In the genomic region with DNA sequence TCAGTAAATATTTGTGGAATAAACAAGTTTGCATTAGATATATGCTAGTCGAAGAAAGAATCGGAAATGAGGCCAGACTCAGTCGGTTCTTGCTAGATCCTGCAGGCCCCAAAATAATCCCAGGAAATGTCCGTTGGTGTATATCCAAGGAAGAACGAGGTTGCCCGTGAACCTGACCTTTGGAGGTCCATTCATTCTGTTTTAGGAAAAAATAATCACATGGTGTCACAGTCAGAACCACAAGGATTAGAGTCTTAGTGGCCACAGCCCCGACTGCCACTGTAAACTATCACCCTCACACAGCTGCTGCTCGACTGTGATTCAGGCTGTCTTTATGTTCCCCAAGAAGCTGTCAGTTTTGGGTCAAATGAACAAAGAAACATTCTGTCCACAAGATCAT, we compare ENCODE assay signal across 18 mouse cellular contexts. TPM values are rescaled to one million over a fixed set of nuclear protein-coding genes. Genes with fewer than 3 reads are reported as not detected.
DNase-seq lines count a peak whose midpoint lies in the region; ATAC-seq and TF ChIP-seq lines count a peak whose summit lies in the region.
"Had no signal": no experiment of that assay in that cellular context is flagged by ENCODE, and none has a peak within 500 bp of the region (broad histone marks: within the 10 kb centered on the region; RNA-seq: fewer than 3 reads in every experiment).

No protein-coding gene starts in this region.

- no peak for TF ChIP-seq POLR2A in heart, adult 2 months (IDR thresholded peaks at IDR 0.05; ENCODE audit: insufficient read depth, low read depth, low read length)

- H3K27ac ChIP-seq in heart, adult 2 months, result peak overlapping the region; percentile 77
- H3K27ac ChIP-seq in heart, embryonic 10.5 days, result no peak overlapping the region
- peak overlapping the region; percentile 72 for H3K27ac ChIP-seq in kidney, embryonic 15.5 days
- no peak overlapping the region for H3K27ac ChIP-seq in hindbrain, embryonic 10.5 days
- H3K27ac ChIP-seq: embryonic facial prominence, embryonic 12.5 days; hindbrain, embryonic 15.5 days; liver, embryonic 13.5 days; stomach, embryonic 15.5 days had no signal

- WGBS in heart, adult 2 months, result 50% methylated on average over 8 of the region's 8 CpGs
- 64% methylated on average over 8 of the region's 8 CpGs for WGBS in heart, embryonic 10.5 days
- 65% methylated on average over 8 of the region's 8 CpGs for WGBS in kidney, embryonic 15.5 days
- WGBS in hindbrain, embryonic 10.5 days, result 83% methylated on average over 8 of the region's 8 CpGs

- H3K4me2 ChIP-seq in kidney, embryonic 15.5 days, result no peak overlapping the region
- H3K4me2 ChIP-seq: embryonic facial prominence, embryonic 12.5 days; hindbrain, embryonic 15.5 days; liver, embryonic 13.5 days; stomach, embryonic 15.5 days had no signal

- no peak overlapping the region for H3K9ac ChIP-seq in heart, adult 2 months (ENCODE audit: low read depth, low read length)
- H3K9ac ChIP-seq in kidney, embryonic 15.5 days, result no peak overlapping the region
- H3K9ac ChIP-seq: embryonic facial prominence, embryonic 12.5 days; hindbrain, embryonic 15.5 days; liver, embryonic 13.5 days; stomach, embryonic 15.5 days had no signal

- no peaks in the 10 kb centered on the region for H3K27me3 ChIP-seq in heart, adult 2 months (ENCODE audit: control insufficient read depth, insufficient read depth, low read length)
- no peaks in the 10 kb centered on the region for H3K27me3 ChIP-seq in heart, embryonic 10.5 days (ENCODE audit: insufficient read depth, poor library complexity, severe bottlenecking)
- no peaks in the 10 kb centered on the region for H3K27me3 ChIP-seq in kidney, embryonic 15.5 days
- no peaks in the 10 kb centered on the region for H3K27me3 ChIP-seq in E14TG2a.4 (ENCODE audit: insufficient read depth, low read length)
- H3K27me3 ChIP-seq in hindbrain, embryonic 10.5 days (ENCODE audit: insufficient read depth, poor library complexity, severe bottlenecking), result no peaks in the 10 kb centered on the region
- H3K27me3 ChIP-seq: embryonic facial prominence, embryonic 12.5 days; hindbrain, embryonic 15.5 days; liver, embryonic 13.5 days; stomach, embryonic 15.5 days had no signal

- no peak for ATAC-seq in kidney, embryonic 15.5 days (replicated peaks; ENCODE audit: low FRiP score)

- no peaks in the 10 kb centered on the region for H3K9me3 ChIP-seq in heart, embryonic 10.5 days
- no peaks in the 10 kb centered on the region for H3K9me3 ChIP-seq in kidney, embryonic 15.5 days (replicated peaks)
- H3K9me3 ChIP-seq in E14TG2a.4 (ENCODE audit: low read length), result no peaks in the 10 kb centered on the region
- H3K9me3 ChIP-seq in hindbrain, embryonic 10.5 days, result no peaks in the 10 kb centered on the region
- H3K9me3 ChIP-seq: embryonic facial prominence, embryonic 12.5 days; hindbrain, embryonic 15.5 days; liver, embryonic 13.5 days; stomach, embryonic 15.5 days had no signal

- no peaks in the 10 kb centered on the region for H3K79me2 ChIP-seq in heart, adult 2 months (replicated peaks; ENCODE audit: control insufficient read depth, insufficient read depth, low read length)

- H3K36me3 ChIP-seq in heart, adult 2 months (ENCODE audit: control insufficient read depth, insufficient read depth, low read length), result 0 out of 2 replicates have a peak, but pooled peaks cover 2% of the 10 kb centered on the region
- H3K36me3 ChIP-seq in heart, embryonic 10.5 days, result no peaks in the 10 kb centered on the region
- no peaks in the 10 kb centered on the region for H3K36me3 ChIP-seq in kidney, embryonic 15.5 days
- H3K36me3 ChIP-seq in E14TG2a.4 (ENCODE audit: insufficient read depth, low read length), result peaks cover 28% of the 10 kb centered on the region
- no peaks in the 10 kb centered on the region for H3K36me3 ChIP-seq in hindbrain, embryonic 10.5 days
- H3K36me3 ChIP-seq: embryonic facial prominence, embryonic 12.5 days; hindbrain, embryonic 15.5 days; liver, embryonic 13.5 days; stomach, embryonic 15.5 days had no signal

- no peak for TF ChIP-seq EP300 in heart, adult 2 months (IDR thresholded peaks at IDR 0.05; ENCODE audit: insufficient read depth, low read depth, low read length)

- no peak for DNase-seq in heart, adult 2 months
- no peak for DNase-seq in heart, embryonic 10.5 days (ENCODE audit: low spot score)
- no peak for DNase-seq in kidney, postnatal 10 days
- peak; percentile 20 for DNase-seq in kidney, postnatal 14 days
- no peak for DNase-seq in ovary, postnatal 10 days (ENCODE audit: low spot score)
- no peak for DNase-seq in hindbrain, embryonic 10.5 days (ENCODE audit: low spot score)
- DNase-seq: B cell, adult 2 months; cerebellum, adult 11-12 months; liver, embryonic 13.5 days; spleen, adult 18-20 months; thymus, postnatal 14 days had no signal

- H3K4me3 ChIP-seq in heart, adult 2 months, result no peak overlapping the region
- no peak overlapping the region for H3K4me3 ChIP-seq in heart, embryonic 10.5 days
- H3K4me3 ChIP-seq in kidney, embryonic 15.5 days (replicated peaks), result no peak overlapping the region
- H3K4me3 ChIP-seq in E14TG2a.4 (replicated peaks; ENCODE audit: low read length), result peak overlapping the region; percentile 60
- H3K4me3 ChIP-seq in hindbrain, embryonic 10.5 days, result no peak overlapping the region
- H3K4me3 ChIP-seq: embryonic facial prominence, embryonic 12.5 days; hindbrain, embryonic 15.5 days; liver, embryonic 13.5 days; stomach, embryonic 15.5 days had no signal

- intact Hi-C loops in heart, adult 2 months (cut with DNase I), result loop anchor here (2.0 to 5.0 kb wide), 3 partner anchors 17 to 65 kb away; no protein-coding TSS in a partner anchor

- no peak for TF ChIP-seq CTCF in heart, adult 2 months (IDR thresholded peaks at IDR 0.05)
- no peak for TF ChIP-seq CTCF in E14TG2a.4 (conservative IDR thresholded peaks at IDR 0.05; ENCODE audit: low read length)

- H3K4me1 ChIP-seq in heart, adult 2 months (ENCODE audit: control insufficient read depth, insufficient read depth, low read length), result peaks cover 17% of the 10 kb centered on the region
- H3K4me1 ChIP-seq in heart, embryonic 10.5 days, result no peaks in the 10 kb centered on the region
- H3K4me1 ChIP-seq in kidney, embryonic 15.5 days, result peaks cover 21% of the 10 kb centered on the region
- peaks cover 61% of the 10 kb centered on the region for H3K4me1 ChIP-seq in E14TG2a.4 (replicated peaks; ENCODE audit: low read depth, low read length)
- peaks cover 4% of the 10 kb centered on the region; the same call in 1 of the 2 replicates for H3K4me1 ChIP-seq in hindbrain, embryonic 10.5 days (replicated peaks)
- H3K4me1 ChIP-seq: hindbrain, embryonic 15.5 days; liver, embryonic 13.5 days; stomach, embryonic 15.5 days had no signal

RNA-seq across cellular contexts. Expression of gene Apod, which starts 12.8 kb away (rescaled TPM):
- 1 to 10 TPM; 5.3 to 7.5 TPM for total RNA-seq in heart, adult 2 months (2021)
- polyA plus RNA-seq in heart, adult 2 months (2012; rRNA removed), result 4.4 and 4.7 TPM in 2 replicates
- not detected in 2 replicates for polyA plus RNA-seq in heart, embryonic 10.5 days (2016; fragmentation: Nextera tagmentation; extraction: Ambion mirVana)
- polyA plus RNA-seq in kidney, embryonic 15.5 days (2015; fragmentation: Nextera tagmentation; extraction: Ambion mirVana), result 0.36 and 1.0 TPM in 2 replicates
- polyA plus RNA-seq in hindbrain, embryonic 10.5 days (2016; fragmentation: Nextera tagmentation; extraction: Ambion mirVana), result 18.0 and 41.8 TPM in 2 replicates
- total RNA-seq: common myeloid progenitor, adult 5-6 weeks; megakaryocyte-erythroid progenitor cell, adult 5-6 weeks had no signal

RNA-seq across cellular contexts. Expression of gene Ppp1r2, which starts 52.4 kb away (rescaled TPM):
- total RNA-seq in heart, adult 2 months (2021), result 10 to 100 TPM; 77.3 to 88.3 TPM
- 33.1 and 40.6 TPM in 2 replicates for polyA plus RNA-seq in heart, adult 2 months (2012; rRNA removed)
- polyA plus RNA-seq in heart, embryonic 10.5 days (2016; fragmentation: Nextera tagmentation; extraction: Ambion mirVana), result 85.0 and 95.4 TPM in 2 replicates
- 87.7 and 91.7 TPM in 2 replicates for polyA plus RNA-seq in kidney, embryonic 15.5 days (2015; fragmentation: Nextera tagmentation; extraction: Ambion mirVana)
- polyA plus RNA-seq in hindbrain, embryonic 10.5 days (2016; fragmentation: Nextera tagmentation; extraction: Ambion mirVana), result 99.2 and 99.9 TPM in 2 replicates

Comparison
In these comparisons a context has a peak if more than half of its experiments do, and no peak if none do; other contexts are left out.
1. H3K27ac ChIP-seq: peak in heart, adult 2 months (single experiment) and kidney, embryonic 15.5 days (single experiment); none in heart, embryonic 10.5 days (single experiment) and hindbrain, embryonic 10.5 days (single experiment).